Mouse (Mus musculus) liver, embryonic 14.5 days (tissue): Measurements from ENCODE around the gene Rlbp1. TPM values are rescaled to one million over a fixed set of nuclear protein-coding genes. Genes with fewer than 3 reads are reported as not detected.

Experiments
- ATAC-seq: fragments of 200-750 bp; cut with Nextera tagmentation; 2 replicates; pipeline ENCODE4 v1.8.0; 2017; ENCODE audit warnings: moderate number of reproducible peaks, mild to moderate bottlenecking, moderate library complexity; ENCODE audit not compliant: insufficient read depth
- DNase-seq, 3 experiments: peaks; one replicate each; pipeline ENCODE4 v3.0.0-alpha.2; 2012 to 2013; ENCODE audit warnings: low read depth in 3 of 3, low spot score in 3 of 3
- H3K27ac ChIP-seq: fragments of 300-500 bp; sonication (generic); 2 replicates; pipeline ENCODE4 v1.5.1; 2014; ENCODE audit warnings: moderate library complexity, mild to moderate bottlenecking, control low read depth, inconsistent platforms
- H3K27me3 ChIP-seq: fragments of 300-500 bp; sonication (generic); 2 replicates; pipeline ENCODE4 v1.6.1; 2014; ENCODE audit warnings: mild to moderate bottlenecking, low read length, moderate library complexity; ENCODE audit not compliant: control insufficient read depth, insufficient read depth
- H3K36me3 ChIP-seq: fragments of 300-500 bp; sonication (generic); replicated peaks from 2 replicates; pipeline ENCODE4 v1.6.1; 2014; ENCODE audit warnings: low read depth; ENCODE audit not compliant: control insufficient read depth, insufficient read depth
- H3K4me1 ChIP-seq, 2 experiments: fragments of 200-500 bp in 1 of 2; fragments of 300-500 bp in 1 of 2; sonication (generic) in 1 of 2; replicated peaks; 2 replicates each; pipeline ENCODE4 v1.6.1; 2012 to 2014; ENCODE audit warnings: antibody characterized with exemption in 1 of 2, inconsistent platforms in 1 of 2, low read length in 1 of 2; ENCODE audit not compliant: control insufficient read depth in 2 of 2, insufficient read depth in 2 of 2
- H3K4me2 ChIP-seq: fragments of 300-500 bp; sonication (generic); 2 replicates; pipeline ENCODE4 v1.6.1; 2014; ENCODE audit warnings: low read depth, mild to moderate bottlenecking, control low read depth, moderate library complexity
- H3K4me3 ChIP-seq, 2 experiments: fragments of 200-500 bp in 1 of 2; fragments of 300-500 bp in 1 of 2; sonication (generic) in 1 of 2; 2 replicates each; pipeline ENCODE4 v1.5.1; 2012 to 2014; ENCODE audit warnings: low read depth in 2 of 2, low read length in 2 of 2, mild to moderate bottlenecking in 2 of 2, control low read depth in 1 of 2, inconsistent platforms in 1 of 2, moderate library complexity in 1 of 2; ENCODE audit not compliant: insufficient read depth in 1 of 2
- H3K9ac ChIP-seq: fragments of 300-500 bp; sonication (generic); replicated peaks from 2 replicates; pipeline ENCODE4 v1.6.1; 2014; ENCODE audit warnings: mild to moderate bottlenecking, control low read depth, moderate library complexity
- H3K9me3 ChIP-seq: fragments of 300-500 bp; sonication (generic); 2 replicates; pipeline ENCODE4 v1.6.1; 2016; ENCODE audit warnings: low read length, mixed read lengths; ENCODE audit not compliant: control insufficient read depth
- CTCF ChIP-seq: IDR thresholded peaks from 2 replicates; pipeline ENCODE4 v1.5.1; 2016; ENCODE audit warnings: antibody characterized with exemption, low read depth, control low read depth
- EP300 ChIP-seq: IDR thresholded peaks from 2 replicates; pipeline ENCODE4 v1.6.1; 2016; ENCODE audit warnings: antibody characterized with exemption, low read depth
- WGBS: fragments of 180-500 bp; shearing (Covaris S2); extraction: QIAGEN DNeasy Blood & Tissue Kit; methylation state at CpG from one replicate; pipeline ENCODE4 v1.1.7; 2014; ENCODE audit not compliant: insufficient replicate concordance; 5-methylcytosine and 5-hydroxymethylcytosine counted together
- polyA plus RNA-seq, 2 experiments: library from polyadenylated mRNA; depleted of rRNA in 1 of 2; stranded (reverse) in 1 of 2; unstranded in 1 of 2; fragments of >200 nt; fragmentation: Nextera tagmentation in 1 of 2; extraction: Ambion mirVana in 1 of 2; gene quantifications; 2 replicates each; pipeline versions ENCODE4 v1.2.1 to v1.2.3; 2012 to 2014

The Rlbp1 gene
- polyA plus RNA-seq, 2 experiments: 0.04 TPM; not detected in 1

DNA sequence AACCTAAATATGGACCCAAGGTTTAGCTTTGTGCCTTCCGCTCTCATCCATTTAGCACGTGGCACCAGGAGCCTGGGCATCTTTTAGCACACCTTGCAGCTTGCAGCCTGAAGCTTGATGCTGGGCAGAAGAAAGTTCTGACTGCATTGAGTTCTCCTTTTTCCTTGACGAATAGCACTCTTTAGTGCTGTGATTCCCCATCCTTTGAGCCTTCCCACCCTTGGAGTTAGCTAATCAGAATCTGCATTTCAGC is 27.7 kb downstream of the Rlbp1 start:
- Histone ChIP-seq H3K4me3 (no peak overlapping the region), H3K9ac (no peak overlapping the region), H3K4me2 (no peak overlapping the region), H3K9me3 (no peaks in the 10 kb centered on the region), H3K36me3 (peaks cover 44% of the 10 kb centered on the region), H3K27me3 (no peaks in the 10 kb centered on the region), H3K4me1 (peaks cover 12 to 26% of the 10 kb centered on the region in 2 experiments), H3K27ac (no peak overlapping the region)
- DNase-seq: no peak
- WGBS: 39% methylated on average over 3 of the region's 3 CpGs
- no peak for TF ChIP-seq CTCF
- TF ChIP-seq EP300: no peak
- no peak for ATAC-seq

DNA sequence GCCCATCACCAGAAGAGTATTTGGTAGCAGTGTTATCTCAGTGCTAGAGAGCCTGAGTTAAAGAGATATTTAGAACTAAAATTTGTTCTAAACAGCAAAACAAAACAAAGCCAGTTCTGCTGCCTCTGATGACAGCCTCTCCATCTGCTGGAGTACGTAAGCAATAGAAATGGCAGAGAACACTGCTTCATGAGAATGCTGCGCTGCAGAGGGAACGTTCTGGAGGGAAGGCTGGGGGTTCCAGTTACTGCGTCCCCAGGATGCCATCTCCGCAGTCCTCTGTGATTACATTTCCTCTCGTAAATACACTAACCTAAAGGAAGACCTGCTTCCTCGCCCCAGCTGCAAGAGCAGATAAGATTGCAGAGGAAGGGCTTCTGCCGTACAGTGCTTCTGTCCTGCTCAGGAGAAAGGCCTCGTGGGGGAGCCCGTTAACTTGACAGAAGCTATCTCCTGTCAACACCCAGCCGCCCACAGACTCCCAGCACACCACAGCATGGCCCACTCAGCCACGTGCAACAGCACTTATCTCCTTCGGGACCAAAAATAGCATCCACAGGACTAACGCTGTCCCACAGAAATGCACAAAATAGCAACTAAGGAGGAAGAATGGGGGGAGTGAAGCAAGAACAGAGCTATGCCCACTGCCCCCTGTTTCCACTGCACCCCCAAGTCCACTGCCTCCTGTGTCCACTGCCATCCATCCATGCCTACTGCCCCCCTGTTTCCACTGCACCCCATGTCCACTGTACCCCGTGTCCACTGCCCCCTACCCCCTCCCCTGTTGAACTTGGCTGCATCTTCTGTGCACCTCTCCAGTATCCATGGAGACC is 28.3 kb downstream of the Rlbp1 start:
- peak overlapping the region; percentile 14; the same call in 1 of the 2 replicates for H3K4me2 ChIP-seq
- peaks cover 12 to 26% of the 10 kb centered on the region in 2 experiments for H3K4me1 ChIP-seq
- peaks cover 46% of the 10 kb centered on the region for H3K36me3 ChIP-seq
- DNase-seq (peak; percentile 62 to 64 (median 62)), ATAC-seq (peak; percentile 87)
- WGBS: 7% methylated on average over 15 of the region's 15 CpGs
- TF ChIP-seq CTCF: 0 out of 2 replicates have a peak, but pooled peaks have one; percentile 17
- peak; percentile 83 for TF ChIP-seq EP300
- H3K27me3 ChIP-seq: no peaks in the 10 kb centered on the region
- no peaks in the 10 kb centered on the region for H3K9me3 ChIP-seq
- no peak overlapping the region for H3K27ac ChIP-seq
- no peak overlapping the region for H3K9ac ChIP-seq
- no peak overlapping the region for H3K4me3 ChIP-seq

DNA sequence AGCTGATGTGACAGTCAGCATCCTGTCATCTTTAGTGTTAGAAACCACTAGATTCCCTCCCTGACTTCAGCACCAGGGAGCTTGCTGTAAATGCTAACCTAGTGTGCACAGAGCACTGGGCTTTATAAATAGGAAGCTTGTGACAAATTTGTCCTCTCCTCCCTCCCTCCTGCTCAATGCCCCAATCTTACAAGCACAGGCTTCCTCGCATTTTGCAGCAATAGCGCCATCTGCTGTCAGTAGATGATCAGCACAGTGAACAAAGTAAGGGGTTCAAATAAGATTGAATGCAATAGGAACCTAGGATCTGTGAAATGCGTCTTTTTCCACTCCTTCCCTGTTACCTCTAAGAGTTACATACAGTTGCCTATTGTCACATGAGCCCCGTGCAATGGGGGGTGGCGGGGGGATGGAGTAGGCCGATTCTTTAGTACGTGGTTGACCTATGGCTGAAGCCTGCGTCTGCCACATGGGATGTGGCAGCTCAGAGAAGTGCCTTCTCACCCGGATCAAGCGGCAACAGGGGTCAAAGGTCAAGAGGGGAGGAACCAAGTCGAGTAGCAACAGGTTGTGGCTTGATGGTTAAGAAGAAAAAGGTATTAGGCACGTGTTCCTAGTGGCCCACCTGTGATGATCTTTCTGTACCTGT is 37.0 kb downstream of the Rlbp1 start:
- no peak overlapping the region for H3K4me2 ChIP-seq
- peaks cover 43% of the 10 kb centered on the region for H3K36me3 ChIP-seq
- no peaks in the 10 kb centered on the region for H3K27me3 ChIP-seq
- no peak overlapping the region for H3K9ac ChIP-seq
- H3K9me3 ChIP-seq: no peaks in the 10 kb centered on the region
- DNase-seq: peak; percentile 46 to 59 (median 59)
- H3K4me3 ChIP-seq: no peak overlapping the region
- 44% methylated on average over 12 of the region's 12 CpGs for WGBS
- no peak overlapping the region for H3K27ac ChIP-seq
- TF ChIP-seq CTCF: peak; percentile 91
- TF ChIP-seq EP300: no peak
- no peaks in the 10 kb centered on the region for H3K4me1 ChIP-seq
- peak; percentile 45; the same call in 1 of the 2 replicates for ATAC-seq

DNA sequence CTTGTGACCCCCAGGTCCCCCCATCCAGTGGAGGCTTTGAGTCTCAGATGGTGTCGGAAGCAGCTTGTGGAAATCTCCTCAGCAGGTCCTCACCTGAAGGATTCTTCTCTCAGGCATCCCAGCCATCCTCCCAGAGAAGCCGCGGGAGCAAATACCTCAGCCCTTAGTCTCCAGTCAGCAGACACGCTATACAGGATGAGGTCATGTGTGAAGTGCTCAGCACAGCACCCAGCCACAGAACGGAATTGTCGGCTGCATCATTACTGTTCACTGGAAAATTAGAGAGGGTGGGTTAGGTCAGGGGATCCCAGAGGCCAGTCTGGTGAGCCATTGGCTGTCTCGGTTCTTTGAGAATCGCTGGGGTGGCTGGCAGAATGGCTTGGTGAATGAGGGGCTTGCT is 38.0 kb downstream of the Rlbp1 start:
- DNase-seq (no peak), ATAC-seq (no peak)
- Histone ChIP-seq H3K27me3 (no peaks in the 10 kb centered on the region), H3K9ac (no peak overlapping the region), H3K9me3 (no peaks in the 10 kb centered on the region), H3K4me3 (no peak overlapping the region), H3K4me2 (no peak overlapping the region), H3K4me1 (no peaks in the 10 kb centered on the region), H3K27ac (no peak overlapping the region), H3K36me3 (peaks cover 34% of the 10 kb centered on the region)
- TF ChIP-seq EP300 (no peak), CTCF (no peak)
- 90% methylated on average over 8 of the region's 8 CpGs for WGBS

DNA sequence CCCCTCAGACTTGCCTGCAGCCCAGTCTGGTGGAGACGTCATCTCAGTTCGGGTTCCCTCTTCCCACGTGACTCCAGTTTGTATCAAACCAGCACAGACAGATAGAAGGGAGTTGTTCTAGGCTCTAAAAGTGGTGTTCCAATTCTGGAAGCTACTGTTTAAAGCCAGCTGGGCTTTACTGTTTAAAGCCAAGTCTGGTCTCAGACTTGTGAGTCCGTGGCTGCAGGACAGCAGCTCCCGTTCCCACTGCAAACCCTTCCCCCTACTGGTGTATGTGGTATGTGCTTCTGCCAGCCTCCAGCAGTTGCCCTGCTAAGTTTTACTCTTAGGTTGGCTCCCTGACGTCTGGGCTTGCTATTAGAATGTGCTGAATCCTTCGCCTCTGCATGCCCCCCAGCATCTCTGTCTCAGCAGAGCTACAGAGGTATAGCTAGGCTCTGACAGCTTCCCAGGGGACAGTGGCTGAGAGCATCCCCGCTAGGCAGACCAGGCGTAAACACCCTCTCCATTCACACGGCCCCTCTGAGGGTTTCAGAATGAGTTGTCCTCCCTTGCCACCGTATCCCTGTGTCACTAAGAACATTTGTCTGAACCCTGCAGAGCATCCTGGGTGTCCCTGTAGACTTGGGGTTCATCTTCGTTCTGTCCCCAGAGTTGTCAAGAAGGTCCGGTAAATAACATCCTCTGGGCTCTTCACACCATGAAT is 39.6 kb downstream of the Rlbp1 start:
- no peak overlapping the region for H3K4me3 ChIP-seq
- 79% methylated on average over 13 of the region's 13 CpGs for WGBS
- TF ChIP-seq EP300: no peak
- no peak for TF ChIP-seq CTCF
- no peaks in the 10 kb centered on the region for H3K9me3 ChIP-seq
- H3K4me2 ChIP-seq: no peak overlapping the region
- H3K27me3 ChIP-seq: no peaks in the 10 kb centered on the region
- ATAC-seq (no peak), DNase-seq (no peak)
- no peak overlapping the region for H3K9ac ChIP-seq
- H3K4me1 ChIP-seq: no peaks in the 10 kb centered on the region
- peaks cover 33% of the 10 kb centered on the region for H3K36me3 ChIP-seq
- H3K27ac ChIP-seq: no peak overlapping the region
